ENCODE assay signal across 42 mouse cellular contexts in the genomic region with DNA sequence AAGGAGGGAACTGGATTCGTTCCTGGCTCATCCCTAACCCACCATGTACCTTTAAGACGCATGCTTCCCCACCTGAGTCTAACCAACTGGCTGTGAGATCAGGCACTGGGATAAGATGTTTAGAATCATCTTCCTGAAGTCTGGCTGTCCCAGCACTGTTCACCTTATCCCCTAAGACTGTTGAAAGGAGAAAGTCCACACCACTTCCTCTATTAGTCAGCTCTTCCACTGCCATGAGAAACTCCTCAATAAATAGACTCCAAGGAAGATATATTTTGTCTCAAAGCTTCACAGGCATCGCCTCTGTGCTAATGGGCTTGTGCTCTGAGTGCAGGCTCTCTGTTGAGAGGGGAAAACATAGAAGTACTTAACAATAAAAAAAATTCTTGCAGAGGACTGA. TPM values are rescaled to one million over a fixed set of nuclear protein-coding genes. Genes with fewer than 3 reads are reported as not detected.
"Had no signal": no experiment of that assay in that cellular context is flagged by ENCODE, and none has a peak within 500 bp of the region (broad histone marks: within the 10 kb centered on the region; RNA-seq: fewer than 3 reads in every experiment).

No protein-coding gene starts in this region.

- ATAC-seq: liver, embryonic 12.5 days; liver, postnatal 0 days; lung, postnatal 0 days; midbrain, embryonic 13.5 days; midbrain, embryonic 15.5 days; midbrain, embryonic 16.5 days had no signal

- DNase-seq: left cerebral cortex, postnatal 4 days; liver; liver, embryonic 13.5 days; liver, postnatal 0 days; lung, adult 18-20 months; lung, adult 2 months; lung, embryonic 14.5 days; lung, postnatal 10 days; lung, postnatal 14 days; lung, postnatal 36 days; lung, postnatal 4 days; midbrain, embryonic 14.5 days had no signal

RNA-seq across cellular contexts. Expression of a gene that starts 5.5 kb away (rescaled TPM):
- total RNA-seq: left cerebral cortex, adult 2 months; left cerebral cortex, adult 8-10 months; left cerebral cortex, postnatal 10 days; left cerebral cortex, postnatal 14 days; left cerebral cortex, postnatal 25 days; left cerebral cortex, postnatal 36 days; left cerebral cortex, postnatal 4 days; liver, adult 2 months; midbrain, postnatal 0 days; monocyte, adult 5-6 weeks had no signal
- polyA plus RNA-seq: limb, embryonic 10.5 days; limb, embryonic 11.5 days; limb, embryonic 12.5 days; limb, embryonic 13.5 days; liver, adult 2 months; lung, adult 2 months; lung, embryonic 14.5 days; lung, embryonic 16.5 days; lung, postnatal 0 days; midbrain, embryonic 10.5 days; midbrain, embryonic 12.5 days; midbrain, embryonic 13.5 days; midbrain, embryonic 14.5 days; midbrain, embryonic 15.5 days; midbrain, embryonic 16.5 days; midbrain, postnatal 0 days; myocyte had no signal

RNA-seq across cellular contexts. Expression of a gene that starts 14.2 kb away (rescaled TPM):
- total RNA-seq: left cerebral cortex, adult 2 months; left cerebral cortex, adult 8-10 months; left cerebral cortex, postnatal 10 days; left cerebral cortex, postnatal 14 days; left cerebral cortex, postnatal 25 days; left cerebral cortex, postnatal 36 days; left cerebral cortex, postnatal 4 days; liver, adult 2 months; megakaryocyte-erythroid progenitor cell, adult 5-6 weeks; midbrain, postnatal 0 days; monocyte, adult 5-6 weeks had no signal
- polyA plus RNA-seq: limb, embryonic 10.5 days; limb, embryonic 11.5 days; limb, embryonic 12.5 days; limb, embryonic 13.5 days; limb, embryonic 14.5 days; limb, embryonic 15.5 days; liver, adult 2 months; liver, embryonic 11.5 days; liver, embryonic 13.5 days; lung, adult 2 months; lung, embryonic 14.5 days; lung, embryonic 15.5 days; lung, embryonic 16.5 days; lung, postnatal 0 days; macrophage; midbrain, embryonic 10.5 days; midbrain, embryonic 11.5 days; midbrain, embryonic 12.5 days; midbrain, embryonic 13.5 days; midbrain, embryonic 14.5 days; midbrain, embryonic 15.5 days; midbrain, embryonic 16.5 days; midbrain, postnatal 0 days; myocyte had no signal

RNA-seq across cellular contexts. Expression of a gene that starts 22.6 kb away (rescaled TPM):
- total RNA-seq: left cerebral cortex, adult 2 months; left cerebral cortex, postnatal 10 days; left cerebral cortex, postnatal 14 days; left cerebral cortex, postnatal 25 days; left cerebral cortex, postnatal 36 days; liver, adult 2 months; midbrain, postnatal 0 days had no signal
- polyA plus RNA-seq: limb, embryonic 10.5 days; limb, embryonic 12.5 days; liver, adult 2 months; midbrain, embryonic 10.5 days; midbrain, embryonic 11.5 days; midbrain, embryonic 12.5 days; midbrain, embryonic 13.5 days; midbrain, embryonic 14.5 days; midbrain, embryonic 15.5 days; midbrain, embryonic 16.5 days; myocyte had no signal

RNA-seq across cellular contexts. Expression of a gene that starts 41.5 kb away (rescaled TPM):
- total RNA-seq: megakaryocyte-erythroid progenitor cell, adult 5-6 weeks had no signal

RNA-seq across cellular contexts. Expression of a gene that starts 44.8 kb away (rescaled TPM):
- total RNA-seq: left cerebral cortex, adult 2 months; left cerebral cortex, adult 8-10 months; left cerebral cortex, postnatal 14 days; left cerebral cortex, postnatal 25 days; left cerebral cortex, postnatal 36 days; left cerebral cortex, postnatal 4 days; liver, adult 2 months; megakaryocyte-erythroid progenitor cell, adult 5-6 weeks; midbrain, postnatal 0 days; monocyte, adult 5-6 weeks had no signal
- polyA plus RNA-seq: limb, embryonic 10.5 days; limb, embryonic 11.5 days; limb, embryonic 12.5 days; limb, embryonic 13.5 days; limb, embryonic 14.5 days; limb, embryonic 15.5 days; liver, adult 2 months; liver, embryonic 11.5 days; liver, embryonic 12.5 days; liver, embryonic 13.5 days; liver, embryonic 16.5 days; lung, adult 2 months; lung, embryonic 14.5 days; lung, embryonic 15.5 days; lung, embryonic 16.5 days; lung, postnatal 0 days; macrophage; midbrain, embryonic 10.5 days; midbrain, embryonic 11.5 days; midbrain, embryonic 12.5 days; midbrain, embryonic 13.5 days; midbrain, embryonic 14.5 days; midbrain, embryonic 15.5 days; midbrain, embryonic 16.5 days; midbrain, postnatal 0 days; myocyte had no signal
